Mouse (Mus musculus): ENCODE data around the gene Pck2. TPM values are rescaled to one million over a fixed set of nuclear protein-coding genes. Genes with fewer than 3 reads are reported as not detected.
A peak's percentile ranks its signal among the peaks of the same experiment; 100 is the strongest.

The Pck2 gene
- polyA plus RNA-seq, 1 experiment from 2014 or later: 55.4 TPM

DNA sequence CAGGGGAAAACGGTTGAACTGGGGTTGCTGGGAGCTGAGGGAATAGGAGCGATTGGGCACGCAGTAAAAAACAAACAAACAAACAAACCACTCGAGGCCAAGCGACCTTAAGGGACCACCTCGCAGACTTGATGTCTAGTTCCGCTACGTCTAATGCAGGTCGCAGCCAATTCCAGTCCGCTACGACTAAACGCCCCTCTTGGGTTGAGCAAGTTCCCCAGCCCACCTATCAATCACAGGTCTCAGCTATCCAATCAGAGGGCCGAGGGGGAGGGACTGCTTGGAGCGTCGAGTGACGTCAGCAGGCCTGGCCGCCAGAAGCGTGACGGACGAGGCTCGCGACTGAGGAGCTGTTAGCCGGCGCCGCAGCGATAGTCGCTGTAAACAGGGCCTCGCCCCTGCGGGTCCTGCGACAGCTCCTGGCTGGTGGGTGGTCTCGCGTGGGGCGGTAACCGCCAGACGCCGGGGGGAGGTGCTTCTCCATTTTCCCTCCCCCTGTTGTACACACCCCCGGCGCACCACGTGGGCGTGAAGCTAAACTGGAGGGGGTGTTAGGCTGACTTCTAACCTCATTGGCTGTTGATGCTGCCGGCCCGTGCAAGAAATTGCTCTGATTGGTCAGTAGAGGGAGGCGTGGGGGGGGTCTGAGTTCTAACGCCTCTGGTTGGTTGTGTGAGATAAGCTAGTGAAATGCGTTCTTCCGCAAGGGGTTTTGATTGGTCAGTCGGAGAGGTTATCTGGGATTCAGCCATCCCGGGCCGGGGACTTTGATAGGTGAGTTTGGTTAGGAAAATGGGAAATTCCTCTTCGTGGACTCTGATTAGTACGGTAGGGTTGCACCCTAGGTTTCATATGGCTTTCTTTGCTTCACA is 20.4 kb downstream of the Pck2 start, which contains the start of gene A730061H03Rik:
TSS of gene A730061H03Rik (minus strand) at position 205 of the 872 bp plus-strand sequence.
- Histone ChIP-seq H3K9me3 (replicated peaks) (no peaks in the 10 kb centered on the region), H3K4me3 (replicated peaks) (peak within 1 kb of the TSS; percentile 71), H3K4me2 (peak within 1 kb of the TSS; percentile 87), H3K27ac (peak within 1 kb of the TSS; percentile 99), H3K9ac (peak within 1 kb of the TSS; percentile 66), H3K27me3 (no peaks in the 10 kb centered on the region), H3K4me1 (peaks cover 37% of the 10 kb centered on the region), H3K36me3 (peaks cover 30% of the 10 kb centered on the region)
- peak; percentile 97 for ATAC-seq (replicated peaks; ENCODE audit: low FRiP score)
- WGBS: under 1% methylated on average over 51 of the region's 51 CpGs

DNA sequence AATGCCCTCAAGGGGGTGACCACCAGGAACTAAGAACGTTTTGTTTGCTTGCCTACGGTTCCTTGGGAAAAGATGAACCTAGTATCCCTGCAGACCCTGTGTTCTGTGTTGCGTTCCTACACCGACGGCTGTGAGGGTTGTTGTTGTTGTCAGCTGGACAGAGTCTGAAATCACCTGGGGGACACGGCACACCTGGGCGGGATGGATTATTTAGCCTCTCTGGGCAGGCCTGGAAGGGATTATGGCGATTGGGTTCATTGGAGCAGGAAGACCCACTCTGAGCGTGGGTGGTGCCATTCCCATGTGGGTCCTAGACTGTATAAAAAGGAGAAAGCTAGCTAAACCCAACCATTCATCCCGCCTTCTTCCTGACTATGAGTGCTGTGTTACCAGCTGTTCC is 21.8 kb downstream of the Pck2 start:
- Histone ChIP-seq H3K9me3 (replicated peaks) (no peaks in the 10 kb centered on the region), H3K4me1 (peaks cover 32% of the 10 kb centered on the region), H3K36me3 (peaks cover 44% of the 10 kb centered on the region), H3K4me2 (peak overlapping the region; percentile 87), H3K9ac (no peak overlapping the region; the same call in 1 of the 2 replicates), H3K27ac (peak overlapping the region; percentile 14; the same call in 1 of the 2 replicates), H3K4me3 (replicated peaks) (peak overlapping the region; percentile 71), H3K27me3 (no peaks in the 10 kb centered on the region)
- WGBS: 76% methylated on average over 10 of the region's 10 CpGs
- no peak for ATAC-seq (replicated peaks; ENCODE audit: low FRiP score)

GRCm38 (mm10) chr14:55563249-55563648 is 23.2 kb downstream of the Pck2 start:
- H3K4me2 ChIP-seq: no peak overlapping the region
- peaks cover 58% of the 10 kb centered on the region for H3K36me3 ChIP-seq
- no peak overlapping the region for H3K27ac ChIP-seq
- H3K4me1 ChIP-seq: peaks cover 25% of the 10 kb centered on the region
- no peaks in the 10 kb centered on the region for H3K27me3 ChIP-seq
- no peak overlapping the region for H3K9ac ChIP-seq
- no peak for ATAC-seq (replicated peaks; ENCODE audit: low FRiP score)
- no peak overlapping the region for H3K4me3 ChIP-seq (replicated peaks)
- 91% methylated on average over 11 of the region's 11 CpGs for WGBS
- H3K9me3 ChIP-seq (replicated peaks): no peaks in the 10 kb centered on the region

DNA sequence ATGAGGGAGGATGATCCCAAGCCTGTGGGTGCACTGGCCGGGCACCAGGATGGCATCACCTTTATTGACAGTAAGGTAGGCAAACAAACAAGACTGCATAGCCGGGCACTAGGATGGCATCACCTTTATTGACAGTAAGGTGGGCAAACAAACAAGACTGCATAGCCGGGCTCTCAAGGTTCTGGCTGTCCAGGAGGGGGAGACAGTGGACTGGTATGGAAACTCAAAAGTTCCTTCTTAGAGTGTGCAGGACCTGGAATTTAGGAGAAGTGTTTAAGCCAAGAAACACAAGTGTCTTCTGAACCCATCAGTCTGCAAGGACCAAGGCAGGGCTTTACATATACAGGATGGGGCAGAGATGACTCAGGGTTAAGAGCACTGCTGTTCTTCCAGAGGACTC is 25.7 kb downstream of the Pck2 start:
- Histone ChIP-seq H3K27me3 (no peaks in the 10 kb centered on the region), H3K4me3 (replicated peaks) (no peak overlapping the region), H3K4me2 (no peak overlapping the region), H3K9ac (no peak overlapping the region), H3K9me3 (replicated peaks) (no peaks in the 10 kb centered on the region), H3K4me1 (peaks cover 19% of the 10 kb centered on the region), H3K36me3 (peaks cover 77% of the 10 kb centered on the region), H3K27ac (no peak overlapping the region)
- WGBS: 82% methylated on average over 3 of the region's 3 CpGs
- ATAC-seq (replicated peaks; ENCODE audit: low FRiP score): no peak

- H3K36me3 ChIP-seq: peaks cover 76% of the 10 kb centered on the region
- WGBS: 79% methylated on average over 3 of the region's 3 CpGs
Observed at GRCm38 (mm10) chr14:55567496-55567895, 27.4 kb downstream of the Pck2 start.

DNA sequence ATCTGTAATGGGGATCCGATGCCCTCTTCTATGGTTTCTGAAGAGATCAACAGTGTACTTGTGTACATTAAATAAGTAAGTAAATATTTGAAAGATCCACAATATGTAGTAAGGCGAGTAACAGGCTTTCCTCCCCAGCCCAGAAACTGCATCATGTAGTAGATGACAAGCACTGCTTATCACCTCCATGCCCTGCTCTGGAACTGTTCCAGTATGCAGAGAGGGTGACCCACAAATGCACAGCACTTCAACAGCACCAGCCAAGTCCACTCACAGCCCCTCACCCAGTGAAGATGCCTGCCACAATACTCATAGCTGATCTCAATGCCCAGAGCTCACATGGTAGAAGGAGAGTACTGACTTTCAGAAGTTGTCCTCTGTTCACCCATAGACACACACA is 30.5 kb downstream of the Pck2 start:
- H3K27me3 ChIP-seq: no peaks in the 10 kb centered on the region
- ATAC-seq (replicated peaks; ENCODE audit: low FRiP score): no peak
- H3K4me2 ChIP-seq: no peak overlapping the region
- no peak overlapping the region for H3K27ac ChIP-seq
- peaks cover 4% of the 10 kb centered on the region for H3K4me1 ChIP-seq
- H3K36me3 ChIP-seq: peaks cover 46% of the 10 kb centered on the region
- H3K9ac ChIP-seq: no peak overlapping the region
- no peaks in the 10 kb centered on the region for H3K9me3 ChIP-seq (replicated peaks)
- H3K4me3 ChIP-seq (replicated peaks): no peak overlapping the region
- WGBS: 89% methylated on average over 2 of the region's 2 CpGs

More at GRCm38 (mm10) chr14:55567496-55567895, 27.4 kb downstream of the Pck2 start:
- no peaks in the 10 kb centered on the region for H3K9me3 ChIP-seq (replicated peaks)
- 0 out of 2 replicates have a peak, but pooled peaks cover 3% of the 10 kb centered on the region for H3K4me1 ChIP-seq
- H3K4me2 ChIP-seq: no peak overlapping the region
- no peak overlapping the region for H3K9ac ChIP-seq
- H3K4me3 ChIP-seq (replicated peaks): no peak overlapping the region
- no peak for ATAC-seq (replicated peaks; ENCODE audit: low FRiP score)
- no peaks in the 10 kb centered on the region for H3K27me3 ChIP-seq
- no peak overlapping the region for H3K27ac ChIP-seq

DNA sequence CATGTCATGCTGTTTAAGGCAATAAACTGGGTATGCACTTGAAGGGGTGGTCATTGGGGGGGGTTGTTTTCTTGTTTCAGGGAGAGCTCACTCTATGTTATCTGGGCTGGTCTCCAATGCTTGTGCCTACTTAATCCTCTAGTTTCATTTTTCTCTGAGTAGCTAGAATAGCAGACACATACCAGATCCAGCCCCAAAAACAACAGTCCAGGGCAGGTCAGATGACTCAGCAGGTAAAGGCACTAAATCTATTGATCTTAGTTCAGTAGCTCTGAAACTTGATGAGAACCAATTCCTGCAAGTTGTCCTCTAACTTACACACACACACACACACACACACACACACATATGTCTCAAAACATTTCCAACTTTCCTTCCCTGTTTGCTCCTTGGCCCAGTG is 31.7 kb downstream of the Pck2 start:
- no peak for ATAC-seq (replicated peaks; ENCODE audit: low FRiP score)
- no peak overlapping the region for H3K4me3 ChIP-seq (replicated peaks)
- H3K4me1 ChIP-seq: peaks cover 11% of the 10 kb centered on the region
- no peak overlapping the region for H3K27ac ChIP-seq
- no peaks in the 10 kb centered on the region for H3K27me3 ChIP-seq
- H3K36me3 ChIP-seq: peaks cover 34% of the 10 kb centered on the region
- no peak overlapping the region for H3K9ac ChIP-seq
- H3K4me2 ChIP-seq: no peak overlapping the region
- no peaks in the 10 kb centered on the region for H3K9me3 ChIP-seq (replicated peaks)

DNA sequence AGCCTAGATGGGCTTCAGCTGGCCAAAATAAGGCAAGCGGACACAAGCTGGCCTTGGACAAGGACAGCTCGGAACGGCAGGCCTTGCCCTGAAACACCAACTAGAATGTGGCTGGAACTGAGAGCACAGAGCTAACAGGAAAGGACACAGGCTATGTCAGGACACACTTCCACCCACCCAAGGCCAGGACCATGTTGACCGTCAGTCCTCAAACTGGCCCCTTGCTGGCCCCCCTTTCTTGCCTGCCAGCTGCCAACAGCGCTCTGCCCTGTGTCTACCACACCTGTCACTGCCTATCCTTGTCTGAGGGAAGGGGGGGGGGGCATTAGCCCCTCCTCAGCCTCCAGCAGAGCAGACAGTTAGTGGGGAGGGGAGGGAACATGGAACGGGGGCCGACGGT is 35.2 kb downstream of the Pck2 start, which contains the start of gene Fitm1:
TSS of gene Fitm1 (plus strand) at position 316 of the 400 bp plus-strand sequence.
- H3K27ac ChIP-seq: no peak within 1 kb of the TSS
- WGBS: 80% methylated on average over 8 of the region's 8 CpGs
- no peak within 1 kb of the TSS for H3K9ac ChIP-seq

GRCm38 (mm10) chr14:55575711-55576110 is 35.6 kb downstream of the Pck2 start:
- Histone ChIP-seq H3K4me3 (replicated peaks) (no peak overlapping the region), H3K27ac (no peak overlapping the region), H3K9me3 (replicated peaks) (no peaks in the 10 kb centered on the region), H3K4me1 (peaks cover 29% of the 10 kb centered on the region), H3K4me2 (no peak overlapping the region), H3K27me3 (no peaks in the 10 kb centered on the region), H3K9ac (no peak overlapping the region), H3K36me3 (peaks cover 10% of the 10 kb centered on the region)
- WGBS: 66% methylated on average over 13 of the region's 13 CpGs
- ATAC-seq (replicated peaks; ENCODE audit: low FRiP score): no peak

More for the DNA sequence above, 35.2 kb downstream of the Pck2 start, which contains the start of gene Fitm1:
- Histone ChIP-seq H3K4me2 (no peak within 1 kb of the TSS), H3K9me3 (replicated peaks) (no peaks in the 10 kb centered on the region), H3K4me3 (replicated peaks) (no peak within 1 kb of the TSS), H3K36me3 (peaks cover 6% of the 10 kb centered on the region), H3K4me1 (peaks cover 29% of the 10 kb centered on the region), H3K27me3 (no peaks in the 10 kb centered on the region)
- ATAC-seq (replicated peaks; ENCODE audit: low FRiP score): no peak

DNA sequence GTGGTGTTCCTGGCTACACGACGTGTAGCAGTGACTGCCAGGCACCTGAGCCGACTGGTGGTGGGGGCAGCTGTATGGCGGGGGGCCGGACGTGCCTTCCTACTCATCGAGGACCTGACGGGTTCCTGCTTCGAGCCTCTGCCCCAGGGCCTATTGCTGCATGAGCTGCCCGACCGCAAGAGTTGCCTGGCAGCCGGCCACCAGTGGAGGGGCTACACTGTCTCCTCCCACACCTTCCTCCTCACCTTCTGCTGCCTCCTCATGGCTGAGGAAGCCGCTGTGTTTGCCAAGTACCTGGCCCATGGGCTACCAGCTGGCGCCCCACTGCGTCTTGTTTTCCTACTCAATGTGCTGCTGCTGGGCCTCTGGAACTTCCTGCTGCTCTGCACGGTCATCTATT is 36.3 kb downstream of the Pck2 start:
- H3K4me2 ChIP-seq: no peak overlapping the region
- H3K9ac ChIP-seq: no peak overlapping the region
- H3K27me3 ChIP-seq: no peaks in the 10 kb centered on the region
- peaks cover 17% of the 10 kb centered on the region for H3K36me3 ChIP-seq
- no peak for ATAC-seq (replicated peaks; ENCODE audit: low FRiP score)
- H3K4me3 ChIP-seq (replicated peaks): no peak overlapping the region
- 77% methylated on average over 16 of the region's 16 CpGs for WGBS
- H3K4me1 ChIP-seq: peaks cover 29% of the 10 kb centered on the region
- H3K9me3 ChIP-seq (replicated peaks): no peaks in the 10 kb centered on the region
- no peak overlapping the region for H3K27ac ChIP-seq

DNA sequence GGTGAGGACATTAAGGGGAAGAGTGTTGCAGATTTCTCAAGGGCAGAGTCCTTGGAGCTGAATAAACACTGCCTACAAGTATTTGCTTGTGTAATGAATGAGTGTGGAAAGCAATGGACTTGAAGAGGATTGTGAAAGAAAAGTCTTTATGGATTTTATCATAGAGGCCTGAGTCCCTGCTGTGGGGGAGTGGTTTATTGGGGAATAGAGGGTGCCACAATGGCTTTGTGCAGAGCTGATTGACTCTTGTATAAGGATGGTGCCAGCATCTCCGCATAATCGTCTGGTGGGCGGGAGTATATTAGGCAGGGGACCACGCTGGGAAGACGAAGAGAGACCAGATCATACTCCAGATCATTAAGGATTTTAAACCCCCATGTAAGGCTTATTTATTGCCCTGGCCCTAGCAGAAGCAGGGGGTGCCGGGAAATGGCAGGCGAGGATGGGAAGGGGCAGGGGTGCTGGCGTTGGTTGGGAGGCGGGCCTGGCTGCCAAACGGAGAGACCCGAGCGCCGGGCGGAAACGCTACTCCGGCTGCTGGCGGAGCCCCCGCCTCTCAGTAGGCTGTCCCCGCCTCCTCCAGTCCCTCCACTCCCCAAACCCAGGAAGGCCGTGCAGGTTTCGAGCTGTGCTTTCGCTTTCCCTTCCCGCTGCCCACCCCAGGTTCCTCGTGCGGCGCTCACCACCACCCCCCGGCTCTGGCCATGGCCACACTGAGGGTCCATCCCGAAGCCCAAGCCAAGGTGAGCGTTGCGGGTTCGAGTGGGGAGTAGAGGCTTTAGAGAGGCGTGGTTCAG is 38.0 kb downstream of the Pck2 start, which contains the start of gene Psme1:
TSS of gene Psme1 (plus strand) at position 253 of the 797 bp plus-strand sequence.
- Histone ChIP-seq H3K36me3 (peaks cover 23% of the 10 kb centered on the region), H3K9ac (peak within 1 kb of the TSS; percentile 88), H3K4me1 (peaks cover 29% of the 10 kb centered on the region), H3K27ac (peak within 1 kb of the TSS; percentile 86), H3K4me2 (peak within 1 kb of the TSS; percentile 89), H3K9me3 (replicated peaks) (no peaks in the 10 kb centered on the region), H3K4me3 (replicated peaks) (peak within 1 kb of the TSS; percentile 77), H3K27me3 (no peaks in the 10 kb centered on the region)
- WGBS: under 1% methylated on average over 32 of the region's 32 CpGs
- ATAC-seq (replicated peaks; ENCODE audit: low FRiP score): peak; percentile 90
